Mouse (Mus musculus) intestine, postnatal 0 days (tissue): ENCODE results near the gene Trmt1. TPM values are rescaled to one million over a fixed set of nuclear protein-coding genes. Genes with fewer than 3 reads are reported as not detected.

ENCODE experiments used
- ATAC-seq: fragments of 200-750 bp; cut with Nextera tagmentation; 2 replicates; pipeline ENCODE4 v1.8.0; 2017; ENCODE audit warnings: mild to moderate bottlenecking, moderate TSS enrichment, moderate library complexity
- H3K27ac ChIP-seq: fragments of 300-500 bp; sonication (generic); 2 replicates; pipeline ENCODE4 v1.5.1; 2014; ENCODE audit warnings: mild to moderate bottlenecking, low read depth, low read length, moderate library complexity
- H3K27me3 ChIP-seq: fragments of 300-500 bp; sonication (generic); replicated peaks from 2 replicates; pipeline ENCODE4 v1.6.1; 2014; ENCODE audit warnings: low read length, mixed read lengths; ENCODE audit not compliant: control insufficient read depth, insufficient read depth
- H3K36me3 ChIP-seq: fragments of 300-500 bp; sonication (generic); 2 replicates; pipeline ENCODE4 v1.6.1; 2014; ENCODE audit warnings: mild to moderate bottlenecking, moderate library complexity; ENCODE audit not compliant: control insufficient read depth, insufficient read depth
- H3K4me1 ChIP-seq: fragments of 300-500 bp; sonication (generic); replicated peaks from 2 replicates; pipeline ENCODE4 v1.6.1; 2014; ENCODE audit warnings: antibody characterized with exemption, low read length, mixed read lengths; ENCODE audit not compliant: control insufficient read depth, insufficient read depth
- H3K4me2 ChIP-seq: fragments of 300-500 bp; sonication (generic); replicated peaks from 2 replicates; pipeline ENCODE4 v1.6.1; 2014; ENCODE audit warnings: low read depth, mild to moderate bottlenecking, moderate library complexity
- H3K4me3 ChIP-seq: fragments of 300-500 bp; sonication (generic); 2 replicates; pipeline ENCODE4 v1.5.1; 2014; ENCODE audit warnings: low read depth, low read length
- H3K9ac ChIP-seq: fragments of 300-500 bp; sonication (generic); 2 replicates; pipeline ENCODE4 v1.6.1; 2014; ENCODE audit warnings: mild to moderate bottlenecking, low read depth, low read length
- H3K9me3 ChIP-seq: fragments of 300-500 bp; sonication (generic); 2 replicates; pipeline ENCODE4 v1.6.1; 2016; ENCODE audit warnings: mixed run types; ENCODE audit not compliant: control insufficient read depth
- CTCF ChIP-seq: sonication (generic); IDR thresholded peaks from 2 replicates; pipeline ENCODE4 v1.5.1; 2016; ENCODE audit warnings: low read depth, mild to moderate bottlenecking, control low read depth, antibody characterized with exemption, moderate library complexity
- WGBS: fragments of 180-500 bp; shearing (Covaris S2); extraction: QIAGEN DNeasy Blood & Tissue Kit; methylation state at CpG from one replicate; pipeline ENCODE4 v1.1.7; 2014; 5-methylcytosine and 5-hydroxymethylcytosine counted together
- polyA plus RNA-seq: library from polyadenylated mRNA; unstranded; fragments of >200 nt; fragmentation: Nextera tagmentation; extraction: Ambion mirVana; gene quantifications from 2 replicates; pipeline ENCODE4 v1.2.1, GENCODE M21; 2015

The Trmt1 gene
- polyA plus RNA-seq, 1 experiment from 2014 or later: 22.3 TPM

GRCm38 (mm10) chr8:84729921-84730362, 43.8 kb downstream of the Trmt1 start:
- no peak overlapping the region for H3K9ac ChIP-seq
- WGBS: 87% methylated on average over 16 of the region's 16 CpGs
- peak overlapping the region; percentile 41; the same call in 1 of the 2 replicates for H3K27ac ChIP-seq
- no peak overlapping the region for H3K4me2 ChIP-seq
- peaks cover 16% of the 10 kb centered on the region for H3K4me1 ChIP-seq
- 0 out of 2 replicates have a peak, but pooled peaks cover 2% of the 10 kb centered on the region for H3K36me3 ChIP-seq
- H3K9me3 ChIP-seq: no peaks in the 10 kb centered on the region
- no peak for ATAC-seq
- no peak for TF ChIP-seq CTCF
- H3K27me3 ChIP-seq: no peaks in the 10 kb centered on the region
- no peak overlapping the region for H3K4me3 ChIP-seq

- H3K27me3 ChIP-seq: peaks cover under 1% of the 10 kb centered on the region; the same call in 1 of the 2 replicates
- H3K36me3 ChIP-seq: 0 out of 2 replicates have a peak, but pooled peaks cover 2% of the 10 kb centered on the region
- no peak overlapping the region for H3K9ac ChIP-seq
- WGBS: 36% methylated on average over 9 of the region's 9 CpGs
- H3K9me3 ChIP-seq: no peaks in the 10 kb centered on the region
- H3K27ac ChIP-seq: peak overlapping the region; percentile 41; the same call in 1 of the 2 replicates
- H3K4me2 ChIP-seq: peak overlapping the region; percentile 13; the same call in 1 of the 2 replicates
- H3K4me1 ChIP-seq: peaks cover 16% of the 10 kb centered on the region
- peak; percentile 10; the same call in 1 of the 2 replicates for ATAC-seq
- no peak for TF ChIP-seq CTCF
- no peak overlapping the region for H3K4me3 ChIP-seq
These were observed 44.6 kb downstream of the Trmt1 start for GRCm38 (mm10) chr8:84730541-84731370.

GRCm38 (mm10) chr8:84731371-84732177, 45.5 kb downstream of the Trmt1 start:
- Histone ChIP-seq H3K27me3 (peaks cover 9% of the 10 kb centered on the region; the same call in 1 of the 2 replicates), H3K4me2 (peak overlapping the region; percentile 13; the same call in 1 of the 2 replicates), H3K4me1 (peaks cover 16% of the 10 kb centered on the region), H3K9ac (no peak overlapping the region), H3K27ac (no peak overlapping the region; the same call in 1 of the 2 replicates), H3K9me3 (no peaks in the 10 kb centered on the region), H3K4me3 (no peak overlapping the region), H3K36me3 (0 out of 2 replicates have a peak, but pooled peaks cover under 1% of the 10 kb centered on the region)
- no peak for TF ChIP-seq CTCF
- ATAC-seq: 0 out of 2 replicates have a peak, but pooled peaks have one; percentile 2
- 58% methylated on average over 11 of the region's 11 CpGs for WGBS

DNA sequence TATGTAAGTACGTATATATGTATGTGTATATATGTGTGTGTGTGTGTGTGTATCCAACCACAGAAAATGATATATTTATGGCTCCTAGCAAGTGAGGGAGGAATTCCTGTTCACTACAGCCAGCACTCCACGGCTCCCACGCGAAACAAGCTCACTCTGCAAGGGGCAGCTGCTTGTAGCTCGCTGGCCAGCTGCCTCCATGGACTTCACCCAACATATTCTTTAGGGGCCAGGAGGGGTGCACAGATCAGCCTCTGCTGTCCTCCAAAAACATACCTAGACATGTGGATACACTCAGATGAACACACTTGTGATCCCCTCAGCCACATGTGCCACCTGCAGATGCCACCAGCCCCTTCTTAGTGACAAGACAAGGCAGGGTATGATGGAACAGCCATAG, 46.4 kb downstream of the Trmt1 start:
- no peak for TF ChIP-seq CTCF
- H3K4me3 ChIP-seq: no peak overlapping the region
- H3K27ac ChIP-seq: no peak overlapping the region
- no peak for ATAC-seq
- peak overlapping the region; percentile 18; the same call in 1 of the 2 replicates for H3K9ac ChIP-seq
- peaks cover 16% of the 10 kb centered on the region for H3K4me1 ChIP-seq
- H3K4me2 ChIP-seq: no peak overlapping the region
- H3K36me3 ChIP-seq: no peaks in the 10 kb centered on the region
- 56% methylated on average over 5 of the region's 5 CpGs for WGBS
- H3K27me3 ChIP-seq: peaks cover 13% of the 10 kb centered on the region; the same call in 1 of the 2 replicates
- H3K9me3 ChIP-seq: no peaks in the 10 kb centered on the region

GRCm38 (mm10) chr8:84732996-84733395, 46.9 kb downstream of the Trmt1 start:
- peaks cover 13% of the 10 kb centered on the region; the same call in 1 of the 2 replicates for H3K27me3 ChIP-seq
- H3K9ac ChIP-seq: peak overlapping the region; percentile 18; the same call in 1 of the 2 replicates
- peaks cover 16% of the 10 kb centered on the region for H3K4me1 ChIP-seq
- no peak overlapping the region for H3K4me3 ChIP-seq
- TF ChIP-seq CTCF: no peak
- no peaks in the 10 kb centered on the region for H3K36me3 ChIP-seq
- WGBS: 54% methylated on average over 6 of the region's 6 CpGs
- H3K4me2 ChIP-seq: no peak overlapping the region
- ATAC-seq: no peak
- H3K27ac ChIP-seq: no peak overlapping the region
- no peaks in the 10 kb centered on the region for H3K9me3 ChIP-seq
